Mouse (Mus musculus): ENCODE measurements at regions not wholly inside any gene's neighbourhood (a gene's known extent, or its start where the extent isn't known, plus 50 kb on each side); places are given as distances from the start of the nearest gene placed in this dataset.

DNA sequence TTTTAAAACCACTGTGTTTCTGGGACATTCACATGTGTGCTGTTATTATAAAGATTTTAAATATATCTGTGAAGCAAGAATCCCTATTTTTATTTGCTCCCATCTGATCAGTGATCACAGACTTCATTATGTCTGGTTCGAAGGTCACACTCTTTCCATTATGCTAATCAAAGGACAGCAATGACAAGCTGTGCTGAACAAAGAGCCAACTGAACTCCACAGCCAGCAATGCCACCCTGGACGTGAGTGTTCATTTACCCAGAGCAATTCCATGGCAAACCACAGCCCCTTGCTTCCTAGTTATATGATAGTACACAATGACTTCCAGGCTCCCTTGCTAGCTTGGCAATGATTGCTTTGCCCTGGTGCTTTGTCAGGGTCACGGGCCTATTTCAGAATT lies 55.6 kb upstream of the Ccdc190 start:
- DNase-seq (ENCODE audit: low spot score in 2 of 2), result no peak

DNA sequence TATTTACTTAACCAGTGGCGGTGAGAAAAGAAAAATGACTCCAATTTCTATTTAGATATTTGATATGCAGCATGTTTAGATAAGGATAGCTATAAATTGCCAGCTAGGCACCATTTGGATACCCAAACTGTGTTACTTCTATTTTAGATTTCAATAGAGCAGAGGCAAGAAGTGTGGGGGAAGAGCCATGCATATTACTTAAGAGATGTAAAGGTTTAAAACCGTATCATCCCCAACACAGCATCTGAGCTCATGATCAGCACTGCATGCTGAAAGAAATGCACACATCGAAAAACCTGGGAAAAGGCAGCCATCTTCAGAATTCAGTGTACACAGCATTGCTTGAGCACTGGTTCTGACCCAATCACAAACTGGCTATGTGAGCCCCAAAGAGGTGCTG lies 59.8 kb upstream of the Ccdc190 start:
- DNase-seq (ENCODE audit: low spot score in 2 of 2), result no peak

DNA sequence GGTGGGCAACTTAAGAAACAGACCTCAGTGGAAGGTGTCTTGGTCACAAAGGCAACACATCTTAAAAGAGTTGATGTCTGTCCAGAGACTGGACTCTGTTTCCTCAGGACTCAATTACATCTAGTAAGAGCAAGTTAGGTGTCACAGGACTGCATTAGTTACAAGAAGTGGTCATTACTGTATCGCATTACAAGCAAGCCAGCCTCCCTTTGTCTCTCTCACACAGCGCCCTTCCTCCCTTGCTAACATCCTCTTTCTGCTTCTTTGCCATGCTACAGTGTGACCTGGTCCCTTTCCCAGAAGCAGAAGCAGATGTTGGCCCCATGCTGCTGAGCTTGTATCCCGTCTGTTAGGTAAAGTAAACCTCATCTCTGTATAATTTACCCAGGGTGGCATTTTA lies 61.0 kb upstream of the Ccdc190 start:
- DNase-seq (ENCODE audit: low spot score in 2 of 2), result no peak

DNA sequence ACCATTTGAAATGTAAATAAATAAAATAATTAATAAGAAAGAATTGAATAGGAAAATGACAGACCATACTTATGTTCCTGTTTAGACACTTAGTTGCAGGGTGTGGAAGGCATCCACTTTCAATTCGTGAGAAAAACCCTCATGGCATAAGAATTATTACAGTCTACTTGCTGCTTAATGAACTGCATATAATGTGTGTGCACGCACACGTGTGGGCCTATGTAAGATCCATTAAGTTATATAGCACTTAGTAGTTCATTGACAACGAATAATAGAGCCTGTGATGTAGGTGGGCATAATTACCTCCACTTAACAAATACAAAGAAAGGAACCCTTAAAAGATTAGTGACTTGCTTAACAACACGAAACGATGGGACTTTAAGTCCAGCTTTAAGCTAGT lies 61.6 kb upstream of the Ccdc190 start:
- no peak for DNase-seq (ENCODE audit: low spot score in 2 of 2)

DNA sequence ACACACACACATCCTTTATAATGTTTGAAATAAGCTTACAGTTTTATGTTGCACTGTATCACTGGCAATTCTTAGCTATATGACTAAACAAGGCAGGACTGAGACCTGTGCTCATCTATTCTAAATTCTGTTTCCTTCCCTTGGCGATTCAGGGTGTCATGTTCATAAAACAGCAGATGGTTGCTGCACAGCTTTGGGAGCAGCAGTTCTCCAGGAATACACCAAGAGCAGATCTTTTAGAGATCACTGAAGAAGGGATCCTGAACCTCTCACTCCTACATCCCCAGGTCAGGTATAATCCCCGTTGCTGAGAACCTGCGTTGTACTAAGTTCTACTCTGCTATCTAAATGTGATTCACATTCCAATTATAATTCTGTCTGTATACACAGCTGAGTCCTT lies 69.4 kb upstream of the Ccdc190 start:
- no peak for DNase-seq (ENCODE audit: low spot score in 2 of 2)

DNA sequence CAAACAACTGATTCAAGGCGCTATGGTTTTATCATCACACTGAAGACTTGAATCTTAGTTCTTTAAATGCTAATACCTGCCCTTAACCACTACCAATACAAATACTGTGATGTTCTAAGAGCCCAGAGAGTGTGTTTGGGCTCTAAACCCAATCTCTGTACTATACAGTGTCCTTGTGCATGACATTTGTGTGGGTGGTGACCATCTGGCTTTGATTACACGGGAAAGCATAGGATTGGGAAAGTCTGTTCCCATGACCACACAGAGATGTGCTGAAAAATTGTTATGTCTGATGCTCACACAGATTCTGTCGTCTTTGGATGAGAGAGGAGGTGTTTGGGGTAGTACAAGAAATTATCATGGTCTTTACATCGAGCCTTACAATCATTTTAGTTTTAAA lies 76.8 kb upstream of the Ccdc190 start:
- peak in 1 of 2 experiments; percentile 19 for DNase-seq (ENCODE audit: low spot score in 2 of 2)

DNA sequence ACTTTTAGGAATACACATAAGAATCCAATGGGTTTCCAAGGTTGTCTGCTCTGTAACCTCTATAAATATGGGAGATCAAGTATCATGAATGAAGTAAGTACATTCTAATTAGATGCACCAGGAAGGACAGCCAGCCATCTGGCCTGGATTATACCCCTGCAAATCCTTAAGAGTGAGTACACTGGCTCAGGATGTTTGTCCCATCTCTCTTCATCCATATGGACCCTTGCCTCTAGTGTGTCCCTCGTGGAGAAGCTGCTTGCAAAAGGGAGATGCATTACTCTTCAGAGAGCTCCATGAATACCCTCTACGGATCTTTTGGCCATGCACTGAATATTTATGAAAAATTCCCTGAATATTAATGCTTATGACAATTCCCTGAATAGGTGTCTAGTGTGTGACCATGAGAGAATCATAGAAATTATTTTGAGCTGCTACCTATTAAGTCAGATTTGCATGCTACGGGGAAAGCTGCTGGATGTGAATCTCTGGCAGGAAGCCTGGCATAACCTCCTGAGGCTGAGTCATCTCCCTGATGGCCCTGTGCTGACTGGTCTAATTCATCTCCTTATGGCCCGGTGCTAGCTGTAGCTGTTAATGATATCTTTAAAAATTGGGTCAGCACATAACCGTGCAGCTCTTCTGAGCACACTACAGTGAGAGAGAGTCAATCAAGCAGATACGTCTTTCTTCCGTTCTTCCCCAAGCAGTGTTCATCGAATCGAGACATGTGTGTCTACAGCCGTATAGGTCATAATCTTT lies 80.0 kb upstream of the Ccdc190 start:
- no peak for DNase-seq (ENCODE audit: low spot score in 2 of 2)

DNA sequence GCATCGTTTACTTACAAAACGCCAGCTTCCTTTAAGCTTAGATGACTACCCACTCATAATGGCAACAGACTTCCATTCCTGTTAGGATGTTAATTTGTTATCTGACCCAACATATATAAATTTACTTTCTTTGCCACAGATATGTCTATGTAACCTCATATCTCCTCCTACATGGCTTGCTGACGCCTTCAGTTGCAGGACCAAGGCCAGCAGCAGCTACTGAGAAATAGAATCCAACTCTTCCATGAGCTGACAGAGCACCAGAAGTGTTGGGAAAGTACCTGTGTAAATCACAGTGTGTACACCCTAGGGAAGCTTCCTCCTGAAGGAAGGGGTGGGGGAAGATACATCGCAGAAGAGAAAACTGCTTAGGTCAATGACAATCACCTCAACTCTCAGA lies 86.0 kb upstream of the Ccdc190 start:
- no peak for DNase-seq (ENCODE audit: low spot score in 2 of 2)

DNA sequence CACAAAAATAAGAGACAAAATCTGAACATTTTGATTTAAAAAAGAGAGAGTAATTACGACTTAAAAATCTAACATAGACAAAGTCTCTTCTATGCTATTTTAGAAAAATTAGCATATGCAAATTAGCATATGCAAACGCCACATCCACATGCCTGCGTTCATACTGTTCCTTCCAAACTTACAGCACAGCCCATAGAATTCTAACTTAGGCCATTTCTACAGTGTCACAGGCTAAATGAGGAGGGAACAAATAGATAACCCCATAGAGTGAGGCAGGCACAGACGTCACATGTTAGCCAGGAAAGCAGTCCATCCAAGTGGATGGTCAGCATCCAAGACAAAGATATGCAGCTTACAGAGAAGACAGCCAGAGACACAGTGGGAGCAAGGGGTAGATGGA lies 87.5 kb upstream of the Ccdc190 start:
- no peak for DNase-seq (ENCODE audit: low spot score in 2 of 2)

DNA sequence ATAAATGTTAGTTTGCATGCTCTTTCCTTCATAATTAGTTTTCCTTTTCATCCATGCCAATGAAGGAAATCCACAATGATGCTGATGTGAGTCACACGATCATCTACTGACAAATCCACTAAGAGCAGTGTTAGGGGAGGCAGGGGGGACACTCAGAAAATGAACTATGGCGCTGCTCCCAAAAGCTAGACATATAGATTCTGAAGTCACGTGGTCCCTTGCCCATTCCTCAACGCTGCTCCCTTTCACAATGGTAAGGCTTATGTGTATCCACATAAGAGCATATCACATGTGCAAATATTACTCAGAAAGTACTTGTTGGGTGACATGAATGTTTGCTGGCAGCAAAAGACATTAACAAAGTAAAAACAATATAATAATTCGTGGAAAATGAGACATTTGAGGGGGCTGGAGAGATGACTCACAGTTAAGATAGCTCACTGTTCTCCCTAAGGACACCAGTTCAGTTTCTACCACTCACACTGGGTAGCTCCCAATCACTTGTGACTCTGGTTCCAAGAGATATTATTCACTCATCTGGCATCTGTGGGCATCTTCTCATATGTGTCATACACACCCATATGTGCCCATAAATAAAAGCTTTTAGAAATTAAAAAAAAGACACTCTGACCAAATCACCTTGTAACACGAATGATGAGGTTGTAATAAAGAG lies 88.3 kb upstream of the Ccdc190 start:
- no peak for DNase-seq (ENCODE audit: low spot score in 2 of 2)

DNA sequence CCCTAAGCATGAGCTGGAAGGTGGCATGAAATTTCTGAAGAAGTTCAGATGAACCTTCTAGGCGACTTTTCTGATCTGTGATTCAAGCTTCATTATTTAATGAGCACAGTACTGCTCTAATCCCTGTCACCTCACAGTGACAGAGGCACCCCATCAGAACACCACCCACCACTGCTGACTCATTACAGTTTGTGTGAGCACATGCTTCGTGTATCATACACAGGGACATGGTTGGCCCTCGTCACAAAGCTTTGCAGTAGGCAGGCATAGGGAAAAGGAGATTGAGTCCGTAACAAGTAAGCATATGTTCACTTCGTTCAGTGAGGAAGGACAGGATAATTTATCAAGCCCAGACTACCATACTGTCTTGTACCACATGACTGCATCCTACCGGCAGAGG lies 85.9 kb upstream of the Rgs4 start:
- DNase-seq (ENCODE audit: low spot score in 2 of 2), result no peak

DNA sequence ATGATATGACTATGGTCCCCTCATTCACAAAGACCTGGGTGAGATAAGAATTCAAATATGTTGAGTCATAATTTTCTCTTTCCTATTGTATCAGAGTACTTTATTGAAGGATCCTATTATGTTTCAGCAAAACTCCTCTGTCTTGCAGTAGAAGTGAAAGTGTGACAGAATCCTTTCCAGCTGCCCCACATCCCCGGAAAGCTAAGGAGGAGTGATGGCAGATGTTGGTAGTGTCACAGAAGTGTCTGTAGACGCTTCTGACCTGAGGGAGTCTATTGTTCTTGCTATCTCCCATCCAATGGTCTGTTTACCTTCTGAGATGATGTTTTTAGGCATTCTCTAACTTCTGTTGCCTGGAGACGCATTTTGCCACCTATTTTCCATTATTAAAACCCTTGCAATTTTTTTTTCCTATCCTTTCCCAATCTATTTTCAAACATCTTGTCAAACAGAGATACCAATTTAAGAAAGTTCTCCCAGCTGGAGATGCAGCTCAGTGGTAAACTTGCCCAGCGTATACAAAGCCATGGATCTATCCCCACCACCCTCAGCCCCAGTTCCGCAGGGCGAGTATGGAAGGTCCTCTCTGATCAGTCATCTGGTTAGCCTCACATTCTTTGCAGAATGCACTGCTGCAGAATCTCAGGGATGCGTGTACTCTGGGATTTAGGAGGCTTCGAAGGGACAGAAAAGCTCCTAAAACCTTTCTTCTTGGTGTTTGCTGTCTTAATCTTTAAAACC lies 84.1 kb upstream of the Rgs4 start:
- DNase-seq (ENCODE audit: low spot score in 2 of 2), result no peak

DNA sequence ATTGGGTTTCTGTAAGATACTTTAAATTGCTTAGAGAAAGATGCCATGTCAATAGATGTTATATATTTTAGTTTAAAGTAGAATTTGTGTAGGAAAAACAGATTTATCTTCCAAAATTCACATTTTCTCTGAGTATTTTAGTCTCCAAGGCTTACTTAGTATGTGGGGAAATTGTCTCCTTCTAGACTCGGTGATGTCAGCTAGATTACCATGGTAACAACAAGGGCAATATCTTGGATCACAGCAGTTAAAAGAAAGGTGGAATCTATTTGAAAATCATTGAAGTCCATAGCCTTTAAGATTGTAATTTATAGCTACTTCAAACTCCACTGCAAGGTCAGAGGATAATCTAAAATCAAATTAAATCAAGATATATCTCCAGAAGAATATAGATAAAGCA lies 83.2 kb upstream of the Rgs4 start:
- no peak for DNase-seq (ENCODE audit: low spot score in 2 of 2)

DNA sequence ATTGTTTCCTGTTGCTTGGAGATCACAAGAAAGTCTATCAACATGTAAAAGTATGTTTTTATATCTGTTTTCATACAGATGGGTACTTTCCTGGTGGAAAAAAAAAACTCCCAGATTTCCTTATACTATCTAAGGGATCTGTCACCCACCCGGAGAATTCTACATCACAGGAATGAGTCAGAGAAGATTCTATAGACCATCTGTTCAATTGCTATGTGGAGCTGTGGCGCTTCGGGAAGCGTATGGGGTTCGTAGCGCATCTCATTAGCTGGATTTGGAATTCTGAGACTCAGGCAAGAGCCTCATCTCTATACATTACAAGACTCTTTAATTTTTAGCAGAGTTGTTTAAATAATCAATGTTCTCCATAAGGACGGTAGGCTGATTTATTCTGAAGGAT lies 74.6 kb upstream of the Rgs4 start:
- DNase-seq (ENCODE audit: low spot score in 2 of 2), result no peak

DNA sequence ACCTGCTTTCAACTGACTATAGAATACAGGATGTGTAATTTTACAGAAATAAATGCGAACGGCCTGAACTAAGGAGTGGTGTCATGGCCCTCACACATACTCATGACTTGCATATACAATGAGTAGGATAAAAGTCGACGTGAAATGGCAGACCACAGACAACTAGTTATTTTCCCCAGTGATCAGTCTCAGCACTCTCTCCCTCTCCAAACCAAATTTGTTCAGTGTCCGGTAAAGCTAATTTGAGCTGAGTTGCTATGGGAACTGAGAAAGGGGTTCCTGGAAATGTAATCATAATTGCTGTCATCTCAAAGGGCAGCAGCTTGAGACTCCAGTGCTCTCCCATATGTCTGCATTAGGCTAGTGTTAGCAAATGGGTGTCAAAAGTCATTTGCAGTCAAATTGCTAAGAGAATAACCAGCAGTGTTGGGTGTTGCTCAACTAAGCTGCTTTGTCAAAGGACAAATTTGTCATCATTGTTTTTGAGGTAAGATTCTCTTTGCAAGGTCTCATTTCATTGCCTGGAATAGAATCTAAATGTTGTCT lies 72.0 kb upstream of the Rgs4 start:
- no peak for DNase-seq (ENCODE audit: low spot score in 2 of 2)

DNA sequence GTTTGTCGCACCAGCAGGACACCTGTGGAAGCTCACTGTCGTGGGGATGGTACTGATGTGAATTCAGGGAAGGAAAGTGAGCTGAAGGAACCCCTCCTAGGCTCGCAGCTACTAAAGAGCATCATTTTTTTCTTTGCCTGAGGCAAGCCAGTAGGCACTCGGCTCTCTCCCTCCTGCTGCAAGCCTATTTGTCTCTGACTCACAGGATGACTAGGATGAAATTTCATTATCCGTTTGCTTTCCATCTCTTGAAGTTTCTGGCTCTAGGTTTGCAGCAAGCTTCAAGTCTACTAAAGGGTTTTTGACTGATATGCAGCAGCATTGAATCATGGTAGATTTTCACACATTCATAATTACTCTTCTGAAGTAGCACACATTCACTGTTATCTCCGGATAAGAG lies 69.5 kb upstream of the Rgs4 start:
- no peak for DNase-seq (ENCODE audit: low spot score in 2 of 2)

DNA sequence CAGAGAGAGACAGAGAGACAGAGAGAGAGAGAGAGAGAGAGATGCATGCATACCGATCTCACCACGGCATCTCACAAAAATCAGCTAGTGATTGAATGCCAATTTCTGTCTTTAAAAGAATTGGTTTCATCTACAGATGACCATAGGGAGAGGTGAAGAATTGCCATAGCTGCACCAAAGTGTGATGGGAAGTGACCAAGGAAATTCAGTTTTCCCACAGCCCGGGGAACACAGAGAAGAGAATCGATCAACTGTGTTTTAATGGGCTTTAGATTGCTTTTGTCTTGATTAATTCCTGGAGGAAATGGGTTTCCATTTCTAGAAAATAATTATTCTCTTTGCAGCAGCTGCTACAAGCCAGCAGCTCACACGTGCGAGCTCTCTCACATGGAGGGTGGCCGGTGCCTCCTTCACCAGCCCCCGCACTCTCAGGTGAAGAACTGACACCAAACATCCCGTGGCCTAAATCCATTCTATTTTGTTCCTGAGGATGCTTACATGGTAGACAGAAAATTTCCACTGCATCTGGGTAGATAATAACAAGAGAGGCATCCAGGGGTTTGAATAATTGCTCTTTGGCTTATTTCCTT lies 65.2 kb upstream of the Rgs4 start:
- no peak for DNase-seq (ENCODE audit: low spot score in 2 of 2)

DNA sequence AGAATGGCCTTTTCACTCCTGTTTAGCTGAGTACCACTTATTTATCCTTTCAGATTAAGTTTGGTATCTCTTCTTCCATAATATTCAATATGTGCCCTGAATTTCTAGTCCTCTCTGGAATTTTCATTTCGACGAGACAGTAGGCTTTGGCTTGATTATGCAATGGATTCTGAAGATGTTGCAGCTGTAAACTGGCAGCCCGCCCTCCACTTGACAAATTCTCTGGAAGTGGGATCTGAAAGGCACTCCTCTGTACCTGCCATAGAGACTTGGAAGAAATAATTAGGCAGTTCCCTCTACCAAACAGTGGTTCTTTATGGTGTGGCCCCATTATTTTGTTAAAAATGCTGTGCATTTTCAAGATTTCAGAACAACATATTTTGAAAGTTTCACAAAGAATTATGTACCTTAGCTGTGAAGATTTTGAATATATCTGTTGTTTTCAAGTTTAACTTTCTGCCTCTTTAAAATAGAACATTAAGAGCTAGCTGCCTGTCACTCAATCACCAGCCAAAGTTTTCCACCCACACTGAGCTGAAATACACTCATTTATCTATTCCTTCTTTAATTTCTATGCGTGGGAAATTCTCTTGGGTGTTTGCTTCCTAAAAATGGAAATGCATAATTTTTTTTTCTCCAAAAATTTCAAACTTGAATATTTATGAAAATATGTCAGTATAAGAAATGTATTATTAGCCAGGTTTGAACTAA lies 56.1 kb upstream of the Rgs4 start:
- no peak for DNase-seq (ENCODE audit: low spot score in 2 of 2)

DNA sequence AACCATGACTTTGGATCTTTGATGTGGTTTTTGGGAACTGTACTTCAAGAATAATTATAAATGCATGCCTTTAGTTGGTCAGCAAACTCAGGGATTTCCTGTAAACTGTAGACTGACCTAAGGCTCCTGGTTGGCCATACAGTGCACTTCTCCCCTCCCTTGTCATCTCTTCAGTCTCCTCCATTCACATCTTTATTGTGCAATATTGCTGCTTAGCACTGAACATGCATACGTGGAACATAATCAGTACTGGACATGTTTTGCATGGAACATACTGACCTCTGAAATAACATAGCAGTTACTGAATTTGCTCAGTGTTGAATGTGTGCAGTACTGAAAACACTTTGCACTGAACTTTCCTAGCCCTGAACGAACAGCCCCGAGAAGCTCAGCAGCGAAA lies 55.4 kb upstream of the Rgs4 start:
- DNase-seq (ENCODE audit: low spot score in 2 of 2), result no peak

DNA sequence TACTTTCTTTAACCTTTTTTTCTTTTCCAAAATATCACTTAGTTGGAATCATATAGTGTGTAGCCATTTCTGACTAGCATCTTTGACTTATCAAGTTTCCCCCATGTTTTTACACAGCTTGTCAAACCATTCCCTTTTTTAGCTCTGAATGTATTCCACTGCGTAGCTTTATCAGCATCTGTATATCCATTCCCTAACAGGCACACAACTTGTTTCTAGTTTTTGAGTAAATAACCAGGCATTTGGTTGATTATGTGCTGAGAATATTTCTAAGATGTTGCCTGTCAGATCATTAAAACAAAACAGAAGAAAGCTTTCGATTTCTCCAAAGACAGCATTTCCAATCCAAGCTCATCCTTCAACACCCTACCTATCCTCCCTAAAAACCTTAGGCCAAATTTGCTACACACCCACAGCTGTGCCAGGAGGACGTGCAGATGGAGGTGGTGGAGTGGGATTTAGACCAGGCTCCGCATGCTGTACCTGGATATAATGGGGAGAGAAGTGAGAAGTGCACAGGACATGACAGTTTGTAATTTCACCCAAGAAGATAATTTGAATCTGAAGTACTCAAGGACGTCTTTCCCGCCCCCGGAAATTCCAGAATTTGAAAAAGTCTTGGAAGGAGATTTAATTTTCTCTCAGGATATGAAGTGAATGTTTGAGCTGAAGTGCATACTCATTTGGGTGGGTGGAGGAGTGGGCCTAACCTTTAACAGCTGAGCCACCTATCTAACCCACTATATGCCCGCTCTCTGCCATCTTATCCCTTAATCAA lies 54.8 kb upstream of the Rgs4 start:
- DNase-seq (ENCODE audit: low spot score in 2 of 2), result no peak

Data from frontal cortex, postnatal 10 days (tissue).